Mouse (Mus musculus) forebrain, postnatal 0 days (tissue): ENCODE results near the gene Otub1. TPM values are rescaled to one million over a fixed set of nuclear protein-coding genes. Genes with fewer than 3 reads are reported as not detected.

Experiments used
- ATAC-seq: fragments of 200-750 bp; cut with Nextera tagmentation; 2 replicates; pipeline ENCODE4 v1.8.0; 2017; ENCODE audit warnings: mild to moderate bottlenecking, moderate library complexity
- DNase-seq: peaks from one replicate; pipeline ENCODE4 v3.0.0-alpha.2; 2015
- H3K27ac ChIP-seq: fragments of 300-500 bp; sonication (generic); 2 replicates; pipeline ENCODE4 v1.5.1; 2014; ENCODE audit warnings: low read depth, mild to moderate bottlenecking, antibody characterized with exemption, low read length, moderate library complexity, mixed read lengths
- H3K27me3 ChIP-seq: fragments of 300-500 bp; sonication (generic); 2 replicates; pipeline ENCODE4 v1.6.1; 2014; ENCODE audit warnings: mild to moderate bottlenecking, low read length, mixed read lengths; ENCODE audit not compliant: insufficient read depth
- H3K36me3 ChIP-seq: fragments of 300-500 bp; sonication (generic); 2 replicates; pipeline ENCODE4 v1.6.1; 2014; ENCODE audit warnings: mild to moderate bottlenecking, moderate library complexity; ENCODE audit not compliant: insufficient read depth
- H3K4me1 ChIP-seq: fragments of 300-500 bp; sonication (generic); 2 replicates; pipeline ENCODE4 v1.6.1; 2014; ENCODE audit warnings: antibody characterized with exemption; ENCODE audit not compliant: insufficient read depth
- H3K4me2 ChIP-seq: fragments of 300-500 bp; sonication (generic); 2 replicates; pipeline ENCODE4 v1.6.1; 2014; ENCODE audit warnings: low read depth, mild to moderate bottlenecking, moderate library complexity
- H3K4me3 ChIP-seq: fragments of 300-500 bp; sonication (generic); 2 replicates; pipeline ENCODE4 v1.5.1; 2014; ENCODE audit warnings: low read depth, low read length, mixed read lengths
- H3K9ac ChIP-seq: fragments of 300-500 bp; sonication (generic); 2 replicates; pipeline ENCODE4 v1.6.1; 2014; ENCODE audit warnings: mild to moderate bottlenecking
- H3K9me3 ChIP-seq: fragments of 300-500 bp; sonication (generic); 2 replicates; pipeline ENCODE4 v1.6.1; 2016; ENCODE audit warnings: low read length
- CTCF ChIP-seq: sonication (generic); IDR thresholded peaks from 2 replicates; pipeline ENCODE4 v1.5.1; 2016; ENCODE audit warnings: antibody characterized with exemption, control low read depth, low read depth
- WGBS: fragments of 180-500 bp; shearing (Covaris S2); extraction: QIAGEN DNeasy Blood & Tissue Kit; methylation state at CpG from one replicate; pipeline ENCODE4 v1.1.7; 2014; 5-methylcytosine and 5-hydroxymethylcytosine counted together
- polyA plus RNA-seq: library from polyadenylated mRNA; unstranded; fragments of >200 nt; fragmentation: Nextera tagmentation; extraction: Ambion mirVana; gene quantifications from 2 replicates; pipeline ENCODE4 v1.2.1, GENCODE M21; 2015
- total RNA-seq: library from RNA; depleted of rRNA; stranded (reverse); fragments of >200 nt; gene quantifications from 2 replicates; pipeline ENCODE4 v1.2.3, GENCODE M21; 2014

Otub1 gene
- total and polyA plus RNA-seq, 2 experiments from 2014 or later: 252 to 286 TPM

DNA sequence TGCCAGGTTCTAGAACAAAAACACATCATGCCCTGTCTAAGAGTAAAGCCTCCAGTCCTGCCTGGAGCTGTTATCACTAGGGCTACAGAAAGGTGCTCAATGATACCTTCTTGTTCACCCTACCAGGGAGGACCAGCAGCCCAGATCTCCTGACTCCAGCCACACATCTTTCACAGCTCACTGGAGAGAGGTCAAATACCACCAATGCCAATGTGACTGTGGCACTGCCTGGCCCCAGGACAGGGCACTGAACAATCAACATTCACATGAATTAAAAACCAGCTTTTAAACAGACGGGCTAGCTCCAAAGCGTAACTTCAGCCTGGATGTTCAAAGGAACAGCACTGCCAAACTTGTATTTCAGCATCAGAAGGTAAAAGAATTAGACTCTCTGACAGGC is 29.9 kb upstream of the Otub1 start:
- no peaks in the 10 kb centered on the region for H3K9me3 ChIP-seq
- WGBS: 80% methylated on average over 2 of the region's 2 CpGs
- no peaks in the 10 kb centered on the region for H3K27me3 ChIP-seq
- no peak overlapping the region for H3K27ac ChIP-seq
- H3K9ac ChIP-seq: no peak overlapping the region
- H3K4me2 ChIP-seq: no peak overlapping the region
- H3K4me3 ChIP-seq: no peak overlapping the region
- peaks cover 27% of the 10 kb centered on the region for H3K36me3 ChIP-seq
- peaks cover 6% of the 10 kb centered on the region; the same call in 1 of the 2 replicates for H3K4me1 ChIP-seq
- TF ChIP-seq CTCF: no peak
- ATAC-seq (no peak), DNase-seq (no peak)

DNA sequence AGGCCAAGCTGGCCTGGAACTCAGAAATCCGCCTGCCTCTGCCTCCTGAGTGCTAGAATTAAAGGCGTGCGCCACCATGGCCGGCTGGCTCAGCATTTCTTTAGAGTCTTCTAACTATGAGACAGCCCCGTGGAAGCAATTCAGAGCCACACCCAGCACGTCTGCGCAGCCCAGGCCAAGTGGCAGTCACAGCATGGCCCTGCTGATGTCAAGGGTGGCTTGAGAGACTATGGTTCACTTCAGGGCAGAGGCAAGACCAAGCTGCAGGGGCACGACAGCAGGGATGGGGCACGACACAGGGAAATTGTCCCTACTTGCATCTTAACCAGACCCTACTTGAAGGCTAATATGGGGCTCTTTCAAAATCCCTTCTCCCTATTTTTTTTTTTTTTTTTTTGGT is 29.3 kb upstream of the Otub1 start:
- no peak for ATAC-seq
- H3K4me1 ChIP-seq: peaks cover 6% of the 10 kb centered on the region; the same call in 1 of the 2 replicates
- no peaks in the 10 kb centered on the region for H3K27me3 ChIP-seq
- H3K4me3 ChIP-seq: no peak overlapping the region
- H3K27ac ChIP-seq: no peak overlapping the region
- DNase-seq: no peak
- H3K4me2 ChIP-seq: no peak overlapping the region
- no peaks in the 10 kb centered on the region for H3K9me3 ChIP-seq
- no peak overlapping the region for H3K9ac ChIP-seq
- TF ChIP-seq CTCF: no peak
- peaks cover 29% of the 10 kb centered on the region for H3K36me3 ChIP-seq
- WGBS: 94% methylated on average over 9 of the region's 9 CpGs

DNA sequence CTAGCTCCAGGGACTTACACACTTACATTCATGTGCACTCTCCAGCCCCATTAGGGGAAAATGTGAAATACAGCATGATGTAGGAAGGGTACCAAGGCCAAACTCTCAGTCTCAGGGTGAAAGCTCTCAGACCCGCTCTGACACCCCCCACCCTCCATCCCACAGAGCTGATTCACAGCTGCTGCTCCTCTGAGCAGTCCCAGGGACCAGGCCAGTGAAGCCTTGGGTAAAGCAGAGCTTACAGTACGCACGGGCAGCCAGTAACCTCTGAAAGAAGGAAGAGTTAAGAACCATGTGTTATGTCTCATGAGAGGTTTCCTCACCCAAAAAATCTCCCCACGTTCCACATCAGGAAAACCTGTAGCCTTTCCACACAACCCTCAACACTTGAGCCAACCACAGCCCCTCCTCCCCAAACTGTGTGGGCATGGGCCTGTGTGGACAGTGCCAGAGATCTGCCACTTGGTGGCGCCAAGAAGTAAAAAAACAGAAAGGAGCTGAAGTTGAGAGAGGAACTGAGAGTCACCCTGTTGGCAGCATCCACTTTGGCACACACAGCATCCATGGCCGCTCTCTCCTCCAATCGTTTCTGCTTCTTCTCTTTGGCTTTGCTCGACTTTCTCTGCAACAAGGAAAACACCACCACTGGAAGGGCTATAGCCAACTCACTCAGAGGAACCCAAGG is 28.6 kb upstream of the Otub1 start:
- no peak overlapping the region for H3K4me3 ChIP-seq
- H3K9ac ChIP-seq: no peak overlapping the region
- 44% methylated on average over 8 of the region's 8 CpGs for WGBS
- peak; percentile 96 for TF ChIP-seq CTCF
- no peak overlapping the region for H3K27ac ChIP-seq
- ATAC-seq (peak; percentile 96), DNase-seq (peak; percentile 89)
- H3K4me2 ChIP-seq: no peak overlapping the region
- H3K36me3 ChIP-seq: peaks cover 37% of the 10 kb centered on the region
- 0 out of 2 replicates have a peak, but pooled peaks cover 1% of the 10 kb centered on the region for H3K4me1 ChIP-seq
- no peaks in the 10 kb centered on the region for H3K27me3 ChIP-seq
- no peaks in the 10 kb centered on the region for H3K9me3 ChIP-seq

DNA sequence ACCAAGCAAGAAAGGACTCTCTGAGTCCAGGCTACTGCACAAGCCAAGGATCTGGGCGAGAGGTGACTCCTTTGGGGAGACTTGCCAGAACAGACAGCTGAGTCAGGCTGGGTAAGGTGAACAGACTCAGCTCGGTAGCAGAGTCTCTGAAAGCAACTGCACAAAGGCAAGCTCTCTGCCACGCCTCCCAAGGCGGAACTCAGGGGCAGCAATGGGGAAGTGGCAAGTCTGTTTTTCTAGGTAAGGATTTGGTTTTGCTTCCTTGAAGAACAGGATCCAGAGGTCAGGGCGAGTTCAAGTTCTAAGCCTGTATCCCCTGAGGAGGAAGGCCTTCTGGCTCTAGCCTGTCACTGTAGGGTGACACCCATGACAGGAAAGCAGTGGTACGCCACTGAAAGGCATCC is 20.4 kb upstream of the Otub1 start:
- WGBS: 74% methylated on average over 6 of the region's 6 CpGs
- no peak for ATAC-seq
- peaks cover 52% of the 10 kb centered on the region for H3K36me3 ChIP-seq

DNA sequence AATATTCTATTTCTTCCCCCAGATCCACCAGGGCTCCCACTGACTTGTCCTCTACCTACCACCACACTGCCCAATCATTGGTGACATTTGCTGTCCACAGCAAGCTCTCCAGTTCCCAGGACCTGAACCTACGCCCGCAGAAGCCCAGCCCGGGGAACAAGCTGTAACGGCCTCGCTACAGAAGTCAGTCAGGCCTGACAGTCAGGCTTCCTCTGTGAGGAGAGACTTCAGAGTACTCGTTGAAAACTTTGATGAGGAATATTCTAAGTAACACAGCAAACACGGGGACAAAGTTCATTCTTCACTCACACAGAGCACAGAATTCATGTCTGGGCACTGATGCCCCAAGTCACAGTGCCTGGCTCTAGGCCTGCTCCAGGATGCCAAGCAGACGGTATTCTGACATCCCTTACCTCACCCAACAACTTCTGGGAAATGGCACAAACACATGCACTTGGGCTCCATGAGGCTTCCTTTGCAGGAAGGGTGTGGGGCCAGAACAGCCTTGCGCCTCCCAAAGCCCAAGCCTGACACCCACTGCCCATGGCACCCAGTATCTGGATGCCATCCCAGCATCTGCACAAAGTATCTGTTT is 19.1 kb upstream of the Otub1 start:
- Histone ChIP-seq H3K27ac (no peak overlapping the region), H3K4me2 (no peak overlapping the region), H3K9me3 (no peaks in the 10 kb centered on the region), H3K27me3 (no peaks in the 10 kb centered on the region), H3K4me3 (no peak overlapping the region), H3K36me3 (peaks cover 43% of the 10 kb centered on the region), H3K4me1 (no peaks in the 10 kb centered on the region), H3K9ac (no peak overlapping the region)
- no peak for TF ChIP-seq CTCF
- no peak for DNase-seq
- ATAC-seq: no peak
- WGBS: 86% methylated on average over 9 of the region's 9 CpGs

More for the DNA sequence above, 20.4 kb upstream of the Otub1 start:
- Histone ChIP-seq H3K9ac (no peak overlapping the region), H3K27me3 (no peaks in the 10 kb centered on the region), H3K4me3 (no peak overlapping the region), H3K27ac (no peak overlapping the region), H3K4me2 (no peak overlapping the region), H3K4me1 (no peaks in the 10 kb centered on the region), H3K9me3 (no peaks in the 10 kb centered on the region)
- no peak for DNase-seq
- TF ChIP-seq CTCF: no peak

DNA sequence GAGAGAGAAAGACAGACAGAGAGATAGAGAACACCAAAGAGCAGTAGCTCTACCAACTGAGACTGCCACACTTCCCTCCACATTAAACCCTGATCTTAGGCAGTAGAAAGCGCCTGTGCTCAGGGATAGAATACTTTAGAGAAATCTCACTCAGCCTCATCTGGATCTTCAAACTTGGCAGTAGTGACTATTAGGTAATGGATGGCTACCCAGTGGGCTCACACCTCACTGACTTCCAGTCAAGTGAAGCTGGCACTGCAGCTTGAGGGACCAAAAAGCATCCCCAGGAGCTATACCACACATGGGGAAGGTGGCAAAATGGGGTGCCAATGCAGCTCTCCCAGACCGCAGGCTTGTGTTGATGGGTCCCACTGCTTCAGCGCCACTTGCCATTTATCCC is 18.1 kb upstream of the Otub1 start:
- H3K4me1 ChIP-seq: no peaks in the 10 kb centered on the region
- H3K4me3 ChIP-seq: no peak overlapping the region
- no peak overlapping the region for H3K9ac ChIP-seq
- peaks cover 34% of the 10 kb centered on the region for H3K36me3 ChIP-seq
- DNase-seq (no peak), ATAC-seq (no peak)
- no peak overlapping the region for H3K27ac ChIP-seq
- H3K4me2 ChIP-seq: no peak overlapping the region
- H3K9me3 ChIP-seq: no peaks in the 10 kb centered on the region
- no peaks in the 10 kb centered on the region for H3K27me3 ChIP-seq
- 93% methylated on average over 3 of the region's 3 CpGs for WGBS
- TF ChIP-seq CTCF: no peak

DNA sequence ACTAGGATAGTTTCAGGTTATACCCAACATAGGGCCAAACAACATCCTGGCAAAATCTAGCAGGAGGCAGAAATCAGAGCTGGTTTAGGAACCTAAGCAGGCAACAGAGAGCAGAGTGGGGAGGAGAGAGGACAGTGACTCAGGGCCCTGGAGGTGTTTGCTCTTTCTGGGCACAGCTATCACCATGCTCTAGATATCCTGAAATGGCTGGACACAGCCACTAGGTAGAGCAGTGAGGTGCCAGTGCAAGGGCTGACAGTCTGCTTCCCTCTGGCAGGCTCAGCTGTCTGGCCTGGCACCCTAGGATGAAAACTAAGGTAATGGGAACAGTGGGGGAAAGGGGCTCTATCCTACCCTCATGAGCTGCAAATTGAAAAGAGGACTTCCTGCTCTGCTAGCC is 17.4 kb upstream of the Otub1 start:
- Histone ChIP-seq H3K36me3 (peaks cover 27% of the 10 kb centered on the region), H3K27ac (no peak overlapping the region), H3K4me1 (no peaks in the 10 kb centered on the region), H3K9me3 (no peaks in the 10 kb centered on the region), H3K9ac (no peak overlapping the region), H3K27me3 (no peaks in the 10 kb centered on the region), H3K4me2 (no peak overlapping the region), H3K4me3 (no peak overlapping the region)
- DNase-seq: no peak
- 0 out of 2 replicates have a peak, but pooled peaks have one; percentile 15 for TF ChIP-seq CTCF
- no peak for ATAC-seq
